Mouse (Mus musculus): ENCODE measurements at regions not wholly inside any gene's neighbourhood (a gene's known extent, or its start where the extent isn't known, plus 50 kb on each side); places are given as distances from the start of the nearest gene placed in this dataset.

- no peak for TF ChIP-seq CTCF (IDR thresholded peaks at IDR 0.05; ENCODE audit: low read depth, low read length)
- TF ChIP-seq POLR2A (IDR thresholded peaks at IDR 0.05; ENCODE audit: extremely low read depth, insufficient read depth, low read length): no peak
These were observed 440.9 kb downstream of the Zfp704 start for GRCm38 (mm10) chr3:9168955-9169354.

Data from liver, adult 2 months (tissue).